In genomic region chr8:111291733-111292132, GRCm38 (mm10) we compare ENCODE assay signal across 11 mouse cellular contexts. TPM values are rescaled to one million over a fixed set of nuclear protein-coding genes. Genes with fewer than 3 reads are reported as not detected.
DNase-seq lines count a peak whose midpoint lies in the region.
"Had no signal": no experiment of that assay in that cellular context is flagged by ENCODE, and none has a peak within 500 bp of the region (broad histone marks: within the 10 kb centered on the region; RNA-seq: fewer than 3 reads in every experiment).

No protein-coding gene starts in this region.

- peak; percentile 36 for DNase-seq in ovary, postnatal 36 days (ENCODE audit: low spot score)
- no peak for DNase-seq in ovary, postnatal 10 days (ENCODE audit: low spot score)
- DNase-seq in heart, adult 9 months (ENCODE audit: low spot score in 2 of 2): peak; percentile 20 to 61
- DNase-seq in heart, postnatal 36 days: peak; percentile 9 to 27
- DNase-seq in left cerebral cortex, postnatal 36 days (ENCODE audit: low spot score in 2 of 2): no peak
- no peak for DNase-seq in layer of hippocampus, adult 11-12 months (ENCODE audit: low spot score)
- no peak for DNase-seq in thymus, adult 18-20 months
- DNase-seq in B cell, adult 2 months: no peak
- DNase-seq: cerebellum, postnatal 14 days; forebrain, postnatal 0 days; gastrocnemius, postnatal 10 days had no signal

- intact Hi-C loops in heart, postnatal 36 days (cut with DNase I): no loop called here
- intact Hi-C loops in left cerebral cortex, postnatal 36 days (cut with DNase I): no loop called here

RNA-seq across cellular contexts. Expression of gene Rfwd3, which starts 8.3 kb away (rescaled TPM):
- total RNA-seq in heart, postnatal 36 days (2021): 10 to 100 TPM; 16.7 to 21.3 TPM
- total RNA-seq in left cerebral cortex, postnatal 36 days (2021): 10 to 100 TPM; 20.2 to 20.5 TPM

RNA-seq across cellular contexts. Expression of gene Glg1, which starts 32.7 kb away (rescaled TPM):
- total RNA-seq in heart, postnatal 36 days (2021): 100 to 1,000 TPM; 102 to 106 TPM
- total RNA-seq in left cerebral cortex, postnatal 36 days (2021): 100 to 1,000 TPM; 144 to 150 TPM

RNA-seq across cellular contexts. Expression of gene Mlkl, which starts 46.2 kb away (rescaled TPM):
- 1 to 10 TPM; 2.5 to 3.5 TPM for total RNA-seq in heart, postnatal 36 days (2021)
- total RNA-seq in left cerebral cortex, postnatal 36 days (2021): under 1 TPM; 0.20 to 0.23 TPM

Comparison
In these comparisons a context has a peak if more than half of its experiments do, and no peak if none do; other contexts are left out.
1. DNase-seq: peak in ovary, postnatal 36 days (single experiment), heart, adult 9 months (2 of 2) and heart, postnatal 36 days (2 of 2); none in ovary, postnatal 10 days (single experiment), left cerebral cortex, postnatal 36 days (0 of 2), layer of hippocampus, adult 11-12 months (single experiment), thymus, adult 18-20 months (0 of 2) and B cell, adult 2 months (0 of 2).